Mouse (Mus musculus): ENCODE measurements around the gene Iqgap1.
"Not testable (repeated sequence)": the region's sequence is repeated elsewhere in the genome, so short reads cannot be mapped to it uniquely, and the experiment has no call there.

Gene Iqgap1

GRCm38 (mm10) chr7:80843910-80844640, 18.3 kb upstream of the Iqgap1 start:
- DNase-seq (ENCODE audit: low spot score in 2 of 2) = no peak

- DNase-seq (ENCODE audit: low spot score in 2 of 2) = no peak
These were observed 17.4 kb upstream of the Iqgap1 start for GRCm38 (mm10) chr7:80843176-80843575.

GRCm38 (mm10) chr7:80842132-80842531, 16.4 kb upstream of the Iqgap1 start:
- no peak for DNase-seq (ENCODE audit: low spot score in 2 of 2)

- no peak for DNase-seq (ENCODE audit: low spot score in 2 of 2)
These were observed 15.2 kb upstream of the Iqgap1 start for GRCm38 (mm10) chr7:80840937-80841336.

- no peak for DNase-seq (ENCODE audit: low spot score in 2 of 2)
These were observed 14.5 kb upstream of the Iqgap1 start for GRCm38 (mm10) chr7:80840241-80840640.

- DNase-seq (ENCODE audit: low spot score in 2 of 2) = no peak
These were observed 14.0 kb upstream of the Iqgap1 start for GRCm38 (mm10) chr7:80839755-80840154.

- no peak for DNase-seq (ENCODE audit: low spot score in 2 of 2)
These were observed 12.5 kb upstream of the Iqgap1 start for GRCm38 (mm10) chr7:80838247-80838646.

GRCm38 (mm10) chr7:80837736-80838135, 12.0 kb upstream of the Iqgap1 start:
- no peak for DNase-seq (ENCODE audit: low spot score in 2 of 2)

- DNase-seq (ENCODE audit: low spot score in 2 of 2) = no peak
These were observed 10.3 kb upstream of the Iqgap1 start for GRCm38 (mm10) chr7:80835984-80836652.

- no peak for DNase-seq (ENCODE audit: low spot score in 2 of 2)
These were observed 8.1 kb upstream of the Iqgap1 start for GRCm38 (mm10) chr7:80833651-80834532.

- not testable (repeated sequence) for DNase-seq (ENCODE audit: low spot score in 2 of 2)
These were observed 7.3 kb upstream of the Iqgap1 start for GRCm38 (mm10) chr7:80832996-80833650.

- DNase-seq (ENCODE audit: low spot score in 2 of 2) = no peak
These were observed 6.4 kb upstream of the Iqgap1 start for GRCm38 (mm10) chr7:80832191-80832590.

- no peak for DNase-seq (ENCODE audit: low spot score in 2 of 2)
These were observed 4.5 kb upstream of the Iqgap1 start for GRCm38 (mm10) chr7:80830193-80830803.

- DNase-seq (ENCODE audit: low spot score in 2 of 2) = no peak
These were observed 2.5 kb upstream of the Iqgap1 start for GRCm38 (mm10) chr7:80828146-80828860.

- DNase-seq (ENCODE audit: low spot score in 2 of 2) = no peak
These were observed 1.7 kb downstream of the Iqgap1 start for GRCm38 (mm10) chr7:80823875-80824682.

GRCm38 (mm10) chr7:80823267-80823666, 2.5 kb downstream of the Iqgap1 start:
- DNase-seq (ENCODE audit: low spot score in 2 of 2) = no peak

GRCm38 (mm10) chr7:80820838-80821237, 4.9 kb downstream of the Iqgap1 start:
- DNase-seq (ENCODE audit: low spot score in 2 of 2) = no peak

GRCm38 (mm10) chr7:80816641-80817040, 9.1 kb downstream of the Iqgap1 start:
- DNase-seq (ENCODE audit: low spot score in 2 of 2) = no peak

- DNase-seq (ENCODE audit: low spot score in 2 of 2) = no peak
These were observed 12.4 kb downstream of the Iqgap1 start for GRCm38 (mm10) chr7:80813397-80813796.

GRCm38 (mm10) chr7:80806331-80806730, 19.4 kb downstream of the Iqgap1 start:
- DNase-seq (ENCODE audit: low spot score in 2 of 2) = no peak

Measured in urinary bladder, adult 18-20 months (tissue).